Mouse (Mus musculus): Measurements from ENCODE around the gene 4933417A18Rik.

DNA sequence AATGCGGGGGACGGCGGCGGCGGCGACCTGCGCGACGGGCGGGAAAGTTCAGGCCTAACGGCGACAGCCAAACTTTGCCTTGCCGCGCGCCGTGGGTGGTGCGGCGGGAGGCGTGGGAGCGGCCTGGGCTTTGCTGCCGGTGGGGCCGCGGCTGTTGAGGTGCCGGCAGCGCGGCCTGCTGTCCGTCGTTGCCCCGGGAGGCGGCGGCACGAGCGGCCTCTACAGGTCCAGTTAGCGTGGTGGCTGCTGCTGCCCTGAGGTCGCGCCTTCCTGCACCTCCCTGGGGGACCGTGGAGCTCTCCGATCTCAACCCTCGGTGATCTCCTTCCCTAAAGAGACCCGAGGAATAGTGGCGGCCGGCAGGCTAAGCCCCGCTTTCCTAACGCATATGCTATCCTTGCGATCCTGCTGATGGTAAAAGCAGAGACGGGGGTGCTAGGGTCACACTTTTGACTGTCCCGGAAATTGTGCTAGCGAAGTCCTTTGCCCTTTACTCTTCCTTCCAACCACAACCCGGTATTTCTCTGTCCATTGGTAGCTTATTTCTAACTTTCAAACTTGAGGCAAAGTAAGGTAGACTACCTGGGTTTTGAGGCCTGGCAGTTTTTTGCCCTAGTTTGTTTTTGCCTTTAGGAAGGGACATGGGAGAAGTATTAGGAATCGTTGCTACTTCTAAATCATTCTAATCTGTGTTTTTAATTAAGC lies 48.3 kb upstream of the 4933417A18Rik start:
- no peak for TF ChIP-seq POLR2A (IDR thresholded peaks at IDR 0.05; ENCODE audit: insufficient read length, low read depth)
- TF ChIP-seq USF1 (IDR thresholded peaks at IDR 0.05; ENCODE audit: low read depth), result no peak
- TF ChIP-seq E2F4 (IDR thresholded peaks at IDR 0.05; ENCODE audit: insufficient read depth), result no peak
